Mouse (Mus musculus) right cerebral cortex, postnatal 14 days (tissue): Measurements from ENCODE around the gene Tppp2.

Experiments used
- DNase-seq: peaks from one replicate; pipeline ENCODE4 v3.0.0; 2022

Gene Tppp2

DNA sequence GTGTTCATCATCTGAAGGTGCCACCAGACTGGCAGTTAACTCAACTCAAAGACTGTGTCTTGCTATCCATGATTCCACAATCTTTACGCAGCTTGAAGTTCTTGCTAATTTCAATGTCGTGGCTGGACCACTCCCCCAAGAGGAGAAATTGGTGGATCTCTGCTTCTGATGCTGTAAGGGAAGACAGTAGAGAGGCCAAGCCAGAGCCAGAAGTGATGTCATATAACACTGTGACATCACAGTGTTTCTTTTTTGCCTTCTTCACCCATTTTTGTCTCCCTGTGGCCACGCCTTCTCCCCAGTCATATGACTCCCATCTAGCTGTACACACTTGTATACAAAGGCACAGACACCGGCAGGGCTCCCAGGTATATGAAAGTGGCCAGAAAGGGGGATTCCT, at the start of gene Tppp2:
Gene Tppp2 (plus strand): TSS at position 301 of the 400 bp plus-strand sequence.
- DNase-seq: no peak

DNA sequence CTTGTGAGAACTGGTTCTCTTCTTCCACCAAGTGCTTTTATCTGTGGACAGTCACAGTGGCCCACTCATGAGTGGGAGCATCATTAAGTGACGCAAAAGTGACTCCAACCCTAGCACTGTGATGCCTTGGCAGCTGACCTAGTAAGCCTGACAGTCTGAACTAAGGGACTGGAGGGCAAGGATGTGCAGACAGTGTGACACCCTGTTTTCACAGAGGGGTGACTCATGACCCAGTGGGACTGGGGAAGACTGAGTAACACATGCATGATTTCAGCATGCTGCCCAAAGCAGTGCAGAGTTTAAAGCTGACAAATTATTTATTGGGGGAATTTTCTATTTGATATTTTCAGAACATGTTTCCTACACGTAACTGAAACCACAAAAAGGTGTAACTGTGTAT, 47.5 kb upstream of the Tppp2 start:
- no peak for DNase-seq

DNA sequence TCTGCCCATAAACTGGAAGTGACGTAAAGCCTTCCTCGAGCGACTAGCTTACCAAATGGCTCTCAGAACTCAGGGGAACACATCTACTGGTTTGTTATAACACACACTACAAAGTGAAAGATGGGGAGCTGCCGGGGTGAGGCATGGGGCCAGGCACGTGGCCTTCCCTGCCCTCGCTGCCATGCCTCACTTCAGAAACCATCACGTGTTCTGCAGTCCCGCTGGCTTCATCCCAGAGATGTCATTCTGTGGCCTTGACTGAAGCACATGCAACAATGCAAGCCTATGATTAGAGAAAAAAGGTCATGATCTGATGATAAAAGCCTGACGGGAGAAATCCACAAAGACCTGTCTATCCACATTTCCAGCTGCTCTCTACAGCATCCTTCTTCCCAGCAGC, 46.5 kb upstream of the Tppp2 start:
- no peak for DNase-seq

GRCm38 (mm10) chr14:51877517-51877916, 40.7 kb upstream of the Tppp2 start:
- DNase-seq: no peak

GRCm38 (mm10) chr14:51883527-51884030, 34.6 kb upstream of the Tppp2 start:
- peak; percentile 59 for DNase-seq

- no peak for DNase-seq
Measured at GRCm38 (mm10) chr14:51884031-51884544, 34.1 kb upstream of the Tppp2 start.

DNA sequence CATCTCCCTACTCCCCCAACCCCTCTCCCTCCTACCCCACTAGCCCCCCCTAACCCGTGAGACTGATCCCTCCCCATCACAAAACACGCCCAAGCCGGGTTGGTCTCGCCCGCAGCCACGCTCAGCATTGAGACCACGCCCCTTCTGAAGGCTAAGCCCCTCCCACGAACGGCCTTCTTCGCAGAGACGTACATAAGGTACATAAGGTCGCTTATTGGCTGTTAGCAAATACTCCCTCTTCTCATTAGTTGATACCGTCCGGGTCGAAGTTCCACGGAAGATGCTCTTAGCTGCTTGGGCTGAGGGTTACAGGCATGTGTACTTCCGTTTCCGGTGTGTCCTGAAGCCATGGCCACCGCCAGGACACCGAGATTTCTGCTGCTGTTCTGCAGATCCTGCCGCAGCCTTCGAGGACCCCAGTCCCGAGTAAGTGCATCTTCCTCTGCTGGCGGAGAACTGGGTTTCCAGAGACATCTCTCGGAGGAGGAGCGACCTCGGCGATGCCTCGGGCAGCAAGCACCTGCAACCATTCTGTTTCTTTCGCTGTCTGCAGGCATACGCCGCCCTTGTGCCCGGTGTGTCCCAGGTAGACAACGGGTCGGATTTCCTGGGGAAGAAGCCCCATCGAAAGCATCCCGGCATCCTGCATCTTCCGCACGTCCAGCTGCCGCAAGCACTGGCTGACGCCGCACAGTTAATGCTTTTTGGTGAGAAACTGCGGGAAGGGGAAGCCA, 33.5 kb upstream of the Tppp2 start, which contains the start of gene Mettl17:
Gene Mettl17 (plus strand): TSS at position 245 of the 734 bp plus-strand sequence.
- peak; percentile 90 for DNase-seq

DNA sequence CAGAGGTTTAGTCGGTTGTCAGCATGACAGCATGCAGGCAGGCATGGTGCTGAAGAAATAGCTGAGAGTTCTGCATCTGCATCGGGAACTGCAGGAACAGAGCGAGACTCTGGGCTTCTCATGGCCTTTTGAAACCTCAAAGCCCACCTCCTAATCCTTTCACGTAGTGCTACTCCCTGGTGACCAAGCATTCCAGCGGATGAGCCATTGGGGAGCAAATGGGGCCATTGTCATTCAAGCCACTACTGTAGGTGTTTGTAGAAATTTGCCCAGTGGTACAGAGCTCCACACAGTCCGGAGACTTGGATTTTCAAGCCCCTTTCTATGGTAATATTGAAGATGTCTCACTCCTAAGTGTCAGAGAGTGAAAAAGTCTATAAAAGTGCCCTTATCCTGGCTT, 32.2 kb upstream of the Tppp2 start:
- no peak for DNase-seq

GRCm38 (mm10) chr14:51889833-51890232, 28.4 kb upstream of the Tppp2 start:
- DNase-seq: no peak

- DNase-seq: no peak
Measured at GRCm38 (mm10) chr14:51892191-51892939, 25.9 kb upstream of the Tppp2 start, which contains the start of gene Slc39a2. TSS of gene Slc39a2 (plus strand) at chr14:51892889.

- DNase-seq: no peak
Measured at GRCm38 (mm10) chr14:51893094-51893794, 25.0 kb upstream of the Tppp2 start.

DNA sequence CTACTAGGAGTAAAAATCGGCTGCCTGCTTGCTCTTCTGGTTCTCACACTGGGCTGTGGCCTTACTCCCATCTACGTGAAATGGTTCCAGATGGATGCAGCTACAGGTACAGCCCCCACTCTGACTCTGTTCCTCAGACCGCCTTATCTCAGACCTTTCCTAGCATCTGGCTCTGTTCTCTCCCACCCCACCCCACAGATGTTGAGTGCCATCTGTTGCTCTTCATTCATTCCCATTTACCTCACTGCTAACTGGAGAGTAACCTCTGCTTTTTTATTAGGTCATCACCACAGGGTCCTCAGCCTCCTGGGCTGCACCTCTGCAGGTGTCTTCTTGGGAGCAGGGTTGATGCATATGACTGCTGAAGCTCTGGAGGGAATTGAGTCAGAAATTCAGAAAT, 24.4 kb upstream of the Tppp2 start:
- DNase-seq: no peak

- no peak for DNase-seq
Measured at GRCm38 (mm10) chr14:51895071-51895470, 23.2 kb upstream of the Tppp2 start.

- DNase-seq: no peak
Measured at GRCm38 (mm10) chr14:51896019-51896418, 22.2 kb upstream of the Tppp2 start.

GRCm38 (mm10) chr14:51896539-51897170, 21.6 kb upstream of the Tppp2 start:
- DNase-seq: peak; percentile 26

GRCm38 (mm10) chr14:51899351-51899750, 18.9 kb upstream of the Tppp2 start:
- DNase-seq: no peak

GRCm38 (mm10) chr14:51902806-51903710, 15.2 kb upstream of the Tppp2 start:
- peak; percentile 72 for DNase-seq

DNA sequence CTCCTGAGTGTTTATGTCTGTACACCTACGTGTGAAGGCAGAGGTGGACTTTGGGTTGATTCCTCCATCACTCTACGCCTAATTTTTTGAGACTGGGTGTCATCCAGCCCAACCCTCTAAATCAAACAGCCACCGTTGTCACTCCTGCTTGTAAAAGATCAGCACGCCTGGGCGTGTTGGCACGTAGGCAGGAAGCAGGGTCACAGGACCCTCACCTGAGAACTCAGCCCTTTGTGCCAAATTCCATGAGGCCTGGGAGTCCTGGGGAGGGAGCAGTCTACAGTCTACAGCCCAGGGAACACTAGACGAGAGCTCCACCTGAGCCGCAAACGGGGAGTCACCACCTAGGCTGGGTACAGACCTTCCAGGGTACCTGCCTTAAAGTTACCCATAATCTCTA, 14.4 kb upstream of the Tppp2 start:
- DNase-seq: no peak

DNA sequence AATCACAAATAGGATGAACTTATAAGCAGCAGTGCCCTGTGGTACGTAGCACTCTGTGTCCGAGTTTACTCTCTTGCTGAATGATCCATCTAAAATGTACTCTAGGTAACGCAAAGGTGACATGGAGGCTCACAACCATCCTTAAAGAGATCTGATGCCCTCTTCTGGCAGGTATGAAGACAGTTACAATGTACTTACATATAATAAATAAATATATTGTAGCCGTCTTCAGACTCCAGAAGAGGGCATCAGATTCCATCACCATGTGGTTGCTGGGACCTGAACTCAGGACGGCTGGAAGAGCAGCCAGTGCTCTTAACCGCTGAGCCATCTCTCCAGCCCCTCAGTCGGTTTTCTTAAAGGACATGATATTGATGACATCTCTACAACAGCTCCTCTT, 13.5 kb upstream of the Tppp2 start:
- DNase-seq: no peak

DNA sequence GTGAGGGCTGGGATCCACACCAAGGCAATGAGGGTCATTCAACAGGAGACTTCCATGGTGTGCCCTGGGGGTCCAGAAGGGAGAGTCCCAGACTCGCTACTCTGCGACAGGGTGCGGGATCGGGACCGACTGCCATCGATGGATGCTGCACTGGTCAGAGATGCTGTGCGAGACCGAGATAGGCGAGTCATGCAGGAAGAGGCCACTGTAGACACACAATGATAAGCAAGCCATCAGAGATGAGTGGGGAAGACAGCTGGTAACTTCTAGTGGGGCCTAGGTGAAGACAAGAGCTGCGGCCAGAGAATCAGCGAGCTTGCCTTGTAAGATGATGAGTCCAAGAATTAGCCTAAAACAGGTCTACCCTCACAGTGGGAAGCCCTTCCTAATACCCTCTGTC, 12.1 kb upstream of the Tppp2 start:
- DNase-seq: no peak

GRCm38 (mm10) chr14:51911301-51911700, 6.9 kb upstream of the Tppp2 start:
- DNase-seq: no peak
